Mouse (Mus musculus): ENCODE data around the gene Golga4.

Golga4 gene

GRCm38 (mm10) chr9:118506020-118506403 is at the start of gene Golga4:
TSS of gene Golga4 (plus strand) at chr9:118506267.
- in situ Hi-C loops (cut with MboI, MseI) = no loop called here

- in situ Hi-C loops (cut with MboI, MseI) = no loop called here
Measured at GRCm38 (mm10) chr9:118456405-118456804, 49.7 kb upstream of the Golga4 start.

DNA sequence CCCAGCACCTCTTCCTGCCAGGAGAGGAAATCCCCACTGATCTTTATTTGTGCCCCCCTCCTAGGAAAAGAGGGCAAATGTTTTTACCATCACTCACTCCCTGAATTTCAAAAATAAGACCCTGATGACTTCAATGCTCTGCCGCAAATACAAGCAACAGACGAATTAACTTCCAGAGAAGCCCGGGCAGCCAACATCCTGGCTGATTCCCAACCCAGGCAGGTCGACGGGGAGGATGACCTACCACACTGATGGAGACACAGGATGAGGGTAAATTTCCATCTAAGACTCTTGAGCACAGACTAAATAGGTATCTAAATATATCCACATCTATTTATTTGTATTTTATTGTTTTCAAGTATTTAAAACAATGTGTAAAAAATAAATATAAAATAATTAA is 48.0 kb upstream of the Golga4 start:
- in situ Hi-C loops (cut with MboI, MseI) = no loop called here

- in situ Hi-C loops (cut with MboI, MseI) = no loop called here
Measured at GRCm38 (mm10) chr9:118464031-118464430, 42.0 kb upstream of the Golga4 start.

DNA sequence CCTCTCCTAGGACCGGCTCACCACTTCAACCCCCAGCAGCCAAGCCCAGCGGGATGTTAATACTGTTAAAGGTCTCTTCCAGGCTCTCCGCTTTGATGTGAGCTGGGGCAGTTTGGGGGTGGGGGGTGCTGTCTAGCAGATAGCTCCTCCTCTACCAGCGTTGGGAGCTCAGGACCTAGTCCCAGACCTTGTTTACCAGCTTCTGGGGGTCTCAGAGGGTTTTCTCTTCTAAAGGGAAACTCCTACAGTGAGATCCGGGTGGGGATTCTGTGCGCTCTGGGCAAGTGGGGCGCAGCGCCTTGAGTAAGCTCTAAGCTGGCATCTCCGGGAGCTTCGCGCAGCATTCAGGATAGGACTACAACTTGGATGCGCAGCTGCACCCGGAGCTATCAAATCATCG is 37.8 kb upstream of the Golga4 start:
- in situ Hi-C loops (cut with MboI, MseI) = loop anchor here (5.0 kb wide), 1 partner anchor 36 kb away; no protein-coding TSS in a partner anchor

- in situ Hi-C loops (cut with MboI, MseI) = loop anchor here (5.0 kb wide), 1 partner anchor 37 kb away; no protein-coding TSS in a partner anchor
Measured at GRCm38 (mm10) chr9:118469272-118469671, 36.8 kb upstream of the Golga4 start.

GRCm38 (mm10) chr9:118471296-118471695 is 34.8 kb upstream of the Golga4 start:
- in situ Hi-C loops (cut with MboI, MseI) = loop anchor here (5.0 kb wide), 1 partner anchor 279 kb away; no protein-coding TSS in a partner anchor

- in situ Hi-C loops (cut with MboI, MseI) = no loop called here
Measured at GRCm38 (mm10) chr9:118476211-118476765, 29.8 kb upstream of the Golga4 start.

GRCm38 (mm10) chr9:118476766-118477271 is 29.2 kb upstream of the Golga4 start:
- in situ Hi-C loops (cut with MboI, MseI) = no loop called here

GRCm38 (mm10) chr9:118477281-118477931 is 28.7 kb upstream of the Golga4 start:
- in situ Hi-C loops (cut with MboI, MseI) = no loop called here

DNA sequence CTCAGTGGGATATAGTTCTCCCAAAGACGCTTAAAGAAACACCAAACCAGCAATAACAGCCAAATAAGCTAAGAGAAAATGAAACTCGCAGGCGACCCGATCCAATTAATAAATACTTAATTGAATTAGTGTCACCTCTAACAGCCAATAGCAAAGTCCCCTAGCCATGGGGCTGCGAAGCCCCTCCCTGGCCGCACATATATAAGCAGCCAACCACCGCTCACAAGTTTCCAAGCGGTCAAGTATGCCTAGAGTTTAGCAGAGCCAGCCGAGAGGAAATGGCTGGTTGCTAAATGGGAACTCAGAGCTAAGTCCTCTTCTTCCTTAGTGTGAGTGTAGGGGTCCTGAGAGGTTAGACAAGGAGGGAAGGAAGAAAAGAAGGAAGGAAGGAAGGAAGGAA is 28.1 kb upstream of the Golga4 start, which contains the start of gene Eomes:
Eomes (plus strand) TSS at position 252 of the 400 bp plus-strand sequence.
- in situ Hi-C loops (cut with MboI, MseI) = no loop called here

GRCm38 (mm10) chr9:118478458-118478838 is 27.6 kb upstream of the Golga4 start:
- in situ Hi-C loops (cut with MboI, MseI) = no loop called here

GRCm38 (mm10) chr9:118478839-118479507 is 27.1 kb upstream of the Golga4 start:
- in situ Hi-C loops (cut with MboI, MseI) = no loop called here

GRCm38 (mm10) chr9:118479508-118480291 is 26.4 kb upstream of the Golga4 start:
- in situ Hi-C loops (cut with MboI, MseI) = no loop called here

GRCm38 (mm10) chr9:118480292-118480690 is 25.8 kb upstream of the Golga4 start:
- in situ Hi-C loops (cut with MboI, MseI) = no loop called here

DNA sequence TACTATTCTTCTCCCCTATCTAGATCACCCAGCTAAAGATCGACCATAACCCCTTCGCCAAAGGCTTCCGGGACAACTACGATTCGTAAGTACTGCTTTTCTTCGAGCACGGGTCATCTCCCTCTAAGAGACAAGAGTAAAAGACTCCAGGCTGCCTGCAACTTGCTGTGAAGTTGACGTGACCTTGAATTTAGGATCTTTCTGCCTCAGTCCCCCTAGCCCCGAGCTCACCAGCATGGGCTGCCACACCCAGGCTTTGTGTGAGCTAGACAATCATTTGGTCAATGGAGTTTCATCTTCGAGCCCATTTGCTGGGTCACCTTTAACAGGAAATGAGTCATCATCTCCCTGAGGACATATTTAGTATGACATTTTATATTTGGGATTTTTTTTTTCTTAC is 23.9 kb upstream of the Golga4 start:
- in situ Hi-C loops (cut with MboI, MseI) = no loop called here

DNA sequence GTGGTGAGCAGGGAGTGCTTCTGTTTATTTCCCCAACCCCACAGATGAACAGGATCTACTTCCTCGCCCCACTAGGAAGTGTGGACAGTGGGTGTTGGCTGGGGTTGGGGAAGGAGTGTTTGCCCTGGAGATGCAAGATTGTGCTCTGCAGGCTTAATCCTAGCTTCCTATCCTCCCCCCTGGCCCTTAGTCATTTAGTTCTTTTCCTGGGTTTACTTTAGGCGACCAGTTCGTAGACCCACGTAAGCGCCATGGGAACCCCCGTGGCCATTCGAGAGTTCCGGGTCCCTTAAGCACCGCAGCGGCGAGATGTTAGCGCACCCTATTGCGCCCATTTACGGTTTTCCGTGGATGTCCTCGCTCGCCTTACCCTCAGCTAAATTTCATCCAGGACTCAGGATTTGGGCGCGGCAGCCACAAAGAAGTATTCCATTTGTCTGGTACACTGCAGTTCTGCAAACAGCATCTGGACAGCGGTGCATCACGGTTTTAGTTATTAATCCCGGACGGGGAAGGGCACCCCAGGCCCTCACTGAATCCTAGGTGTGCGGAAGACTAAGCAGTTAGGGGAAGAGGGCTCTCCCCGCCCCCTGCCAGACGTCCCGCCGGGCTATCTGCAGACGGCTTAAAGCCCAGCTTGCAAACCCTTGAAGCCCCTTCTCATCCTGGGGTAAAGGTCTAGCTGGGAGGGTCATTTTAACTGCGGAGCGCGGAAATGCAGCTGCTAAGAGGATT is 19.5 kb upstream of the Golga4 start:
- in situ Hi-C loops (cut with MboI, MseI) = loop anchor here (5.0 kb wide), 1 partner anchor 434 kb away; no protein-coding TSS in a partner anchor

GRCm38 (mm10) chr9:118487096-118487395 is 19.0 kb upstream of the Golga4 start:
- in situ Hi-C loops (cut with MboI, MseI) = loop anchor here (5.0 kb wide), 1 partner anchor 435 kb away; no protein-coding TSS in a partner anchor

DNA sequence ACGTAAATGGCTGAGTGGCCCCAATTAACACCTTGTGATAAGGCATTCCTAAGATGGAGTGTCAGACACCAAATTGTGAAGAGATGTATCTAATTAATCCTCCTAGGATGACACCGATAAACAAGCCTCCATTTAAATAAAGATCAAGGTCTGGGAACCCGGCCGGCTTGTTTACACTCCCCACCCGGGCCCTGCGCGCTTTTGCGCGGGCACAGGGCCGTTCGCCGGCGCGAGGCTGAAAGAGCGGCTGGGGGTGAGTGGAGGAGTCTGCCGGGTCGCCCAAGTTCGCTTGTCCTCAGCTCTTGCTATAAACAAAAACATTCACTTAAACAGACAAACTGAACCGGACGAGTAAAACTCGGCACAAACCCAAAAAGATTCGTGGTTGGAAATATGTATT is 18.4 kb upstream of the Golga4 start:
- in situ Hi-C loops (cut with MboI, MseI) = loop anchor here (5.0 kb wide), 1 partner anchor 435 kb away; no protein-coding TSS in a partner anchor

GRCm38 (mm10) chr9:118488138-118488895 is 17.8 kb upstream of the Golga4 start:
- in situ Hi-C loops (cut with MboI, MseI) = loop anchor here (5.0 kb wide), 1 partner anchor 436 kb away; no protein-coding TSS in a partner anchor
